7 mouse cellular contexts compared by ENCODE assay signal in the genomic region with DNA sequence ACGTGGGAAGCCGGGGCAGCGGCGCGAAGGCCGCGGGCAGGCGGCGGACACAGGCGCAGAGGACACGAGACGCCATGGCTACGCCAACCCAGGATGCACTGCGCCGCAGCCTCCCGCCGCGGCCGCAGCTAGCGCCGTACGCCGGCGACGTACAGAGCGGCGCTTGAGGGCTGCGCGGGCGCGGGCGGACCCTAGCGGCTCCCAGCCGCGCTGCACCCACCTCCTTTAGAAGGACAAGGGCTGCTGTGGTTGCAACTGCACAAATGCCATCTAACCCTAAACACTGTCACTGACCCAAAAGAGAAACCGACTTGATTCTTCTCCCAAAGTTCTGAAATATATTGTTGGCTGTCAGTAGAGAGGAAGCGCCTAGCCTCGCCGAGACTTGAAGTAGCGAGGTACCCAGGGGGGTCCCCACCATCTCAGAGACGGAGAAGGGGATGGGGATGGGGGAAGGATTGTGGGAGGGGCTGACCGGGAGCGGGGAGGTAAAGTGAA. TPM values are rescaled to one million over a fixed set of nuclear protein-coding genes. Genes with fewer than 3 reads are reported as not detected.
A peak's percentile ranks its signal among the peaks of the same experiment; 100 is the strongest.
DNase-seq lines count a peak whose midpoint lies in the region; ATAC-seq lines count a peak whose summit lies in the region.

TSS of gene Ndufab1 (minus strand) at position 140 of the 498 bp plus-strand sequence.

- DNase-seq in adrenal gland, adult (ENCODE audit: inconsistent age in 2 of 2, low spot score in 1 of 2) = peak; percentile 90 to 96
- peak; percentile 95 for DNase-seq in embryo, embryonic 10 days (ENCODE audit: low spot score)
- peak; percentile 85 for DNase-seq in gastrocnemius, postnatal 14 days
- DNase-seq in left cerebral cortex, postnatal 10 days (ENCODE audit: extremely low spot score in 1 of 2, low spot score in 2 of 2) = peak; percentile 67 to 91
- peak; percentile 92 for DNase-seq in right cerebral cortex, postnatal 25 days

- peak; percentile 97 for ATAC-seq in inflammation-experienced regulatory T-cells, adult 6 months
- ATAC-seq in megakaryocyte-erythroid progenitor cell, adult 5-6 weeks (replicated peaks; ENCODE audit: low FRiP score, low TSS enrichment, poor library complexity, severe bottlenecking) = peak; percentile 97

- intact Hi-C loops in gastrocnemius, postnatal 14 days (cut with DNase I; ENCODE audit: low total_unique reads) = no loop called here
- intact Hi-C loops in left cerebral cortex, postnatal 10 days (cut with DNase I) = loop anchor here (2.0 kb wide), 1 partner anchor 31 kb away; the partner anchor contains the start of genes Dctn5 and Palb2

RNA-seq across cellular contexts. Expression of gene Ndufab1, which starts in this region (rescaled TPM):
- total RNA-seq in gastrocnemius, postnatal 14 days (2021) = 100 to 1,000 TPM; 675 to 794 TPM
- polyA plus RNA-seq in inflammation-experienced regulatory T-cells, adult 6 months (2017; shearing (Covaris generic)) = 100 to 1,000 TPM; 134 to 182 (median 141) TPM
- total RNA-seq in left cerebral cortex, postnatal 10 days (2021) = 100 to 1,000 TPM; 274 TPM
- 337 and 365 TPM in 2 replicates for total RNA-seq in megakaryocyte-erythroid progenitor cell, adult 5-6 weeks (2014; fragmentation: Nextera tagmentation)
- 59.5 and 174 TPM in 2 replicates for total RNA-seq in megakaryocyte-erythroid progenitor cell, adult 5-6 weeks (2017)

Comparison
In these comparisons a context has a peak if more than half of its experiments do, and no peak if none do; other contexts are left out.
1. Peak in every context shown above with its lines: DNase-seq and ATAC-seq.